Mouse (Mus musculus) heart, adult 2 months (tissue): ENCODE measurements around the gene Cemip2.

Experiments
- CTCF ChIP-seq: fragments of 200-600 bp; IDR thresholded peaks from 2 replicates; pipeline ENCODE4 v1.8.1; 2022; ENCODE audit warnings: antibody characterized with exemption, mild to moderate bottlenecking, moderate library complexity
- POLR2A ChIP-seq: fragments of 200-500 bp; IDR thresholded peaks from 2 replicates; pipeline ENCODE4 v1.6.1; 2011; ENCODE audit warnings: mild to moderate bottlenecking, low read depth, low read length, control low read depth; ENCODE audit not compliant: insufficient read depth

DNA sequence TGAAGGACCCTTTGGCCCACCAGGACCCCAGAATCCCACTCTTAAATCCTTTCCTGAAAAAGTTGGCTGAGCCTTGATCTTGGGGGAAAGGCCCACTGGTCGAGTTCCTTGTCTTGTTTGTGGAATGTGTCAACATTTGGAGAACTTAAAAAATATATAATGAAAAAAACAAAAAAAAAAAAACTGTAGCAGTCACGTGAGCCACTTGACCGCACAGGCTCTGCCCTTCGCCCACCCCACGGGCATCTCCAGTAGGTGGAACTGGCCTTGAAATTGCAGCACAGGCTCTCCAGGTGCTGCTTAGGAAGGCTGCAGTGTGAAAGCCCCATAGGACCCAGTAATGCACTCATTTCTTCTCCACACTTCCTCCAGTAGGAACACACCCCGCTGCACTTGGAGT lies 82.8 kb downstream of the Cemip2 start:
- TF ChIP-seq POLR2A, result no peak
- no peak for TF ChIP-seq CTCF
